Mouse (Mus musculus): ENCODE results near the gene Ripply2.
"Not testable (repeated sequence)": the region's sequence is repeated elsewhere in the genome, so short reads cannot be mapped to it uniquely, and the experiment has no call there.

The Ripply2 gene

DNA sequence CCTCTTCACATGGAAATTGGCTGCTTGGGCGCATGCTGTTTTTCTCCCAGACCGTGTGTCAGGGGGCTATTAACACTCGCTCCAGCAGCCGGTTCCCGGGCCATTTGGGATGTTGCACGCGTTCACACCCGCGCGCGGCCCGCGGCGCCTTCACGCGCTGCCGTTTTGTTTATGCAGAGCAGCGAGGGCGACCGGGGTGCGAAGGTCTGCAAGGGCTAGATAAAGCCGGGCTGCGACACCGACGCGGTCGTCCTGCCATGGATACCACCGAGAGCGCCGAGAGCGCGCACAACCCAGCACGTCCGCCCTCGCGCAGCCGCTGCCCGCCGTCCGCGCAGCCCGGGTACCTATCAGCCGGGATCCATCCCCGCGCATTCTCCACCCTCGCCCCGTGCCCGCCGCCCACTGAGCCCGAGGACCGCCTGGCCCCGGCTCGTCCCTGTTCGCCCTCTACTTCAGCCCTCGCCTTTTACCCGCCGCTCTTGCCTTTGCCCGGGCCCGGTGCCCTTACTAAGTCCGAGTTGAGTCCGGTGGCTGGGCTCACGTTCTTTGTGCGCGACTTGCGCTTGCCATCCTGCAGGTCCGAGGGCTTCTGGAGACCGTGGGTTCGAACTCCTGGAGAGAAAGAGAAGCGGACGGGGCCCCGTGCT is at the start of gene Ripply2:
Gene Ripply2, plus strand, starts transcription at position 250 of the 650 bp plus-strand sequence.
- DNase-seq (ENCODE audit: low spot score) = peak; percentile 42

DNA sequence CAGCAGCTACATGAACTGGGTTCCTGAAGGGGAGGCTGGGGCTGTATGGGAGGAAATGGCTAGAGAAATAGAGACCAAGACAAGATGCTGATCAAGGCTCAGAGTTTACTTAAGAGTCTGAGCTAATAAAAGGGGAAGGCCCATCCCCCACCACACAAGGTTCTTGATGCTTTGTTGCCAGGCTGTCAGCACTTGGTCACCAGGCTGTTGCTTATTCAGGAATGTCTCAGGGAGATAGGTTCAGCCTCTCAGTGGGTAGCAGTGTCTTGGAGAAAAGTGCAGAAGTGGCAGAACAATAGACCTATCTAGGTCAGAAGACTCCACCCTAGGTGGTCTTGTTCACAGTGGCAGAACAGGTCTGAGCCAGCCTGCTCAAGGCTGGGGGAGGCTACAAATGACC is 42.9 kb upstream of the Ripply2 start:
- DNase-seq (ENCODE audit: low spot score) = not testable (repeated sequence)

DNA sequence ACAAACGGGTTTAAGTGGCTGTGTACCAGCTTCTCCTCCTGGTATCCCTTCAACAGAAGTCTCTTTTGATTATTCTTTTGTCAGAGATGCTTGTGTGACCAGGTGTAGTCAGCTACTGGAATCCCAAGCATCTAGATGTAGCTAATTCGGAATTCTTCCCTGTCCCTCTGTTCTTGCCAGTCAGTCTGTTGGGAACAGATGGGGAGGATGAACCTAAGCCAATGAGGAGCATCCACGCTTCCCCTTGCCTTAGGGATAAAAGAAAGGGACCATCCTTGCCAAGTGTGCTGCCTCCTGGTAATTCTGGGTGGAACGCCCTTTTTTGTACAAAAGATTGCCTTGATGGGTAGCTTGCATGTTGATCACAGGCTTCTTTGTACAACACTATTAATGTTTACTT is 41.8 kb upstream of the Ripply2 start:
- no peak for DNase-seq (ENCODE audit: low spot score)

DNA sequence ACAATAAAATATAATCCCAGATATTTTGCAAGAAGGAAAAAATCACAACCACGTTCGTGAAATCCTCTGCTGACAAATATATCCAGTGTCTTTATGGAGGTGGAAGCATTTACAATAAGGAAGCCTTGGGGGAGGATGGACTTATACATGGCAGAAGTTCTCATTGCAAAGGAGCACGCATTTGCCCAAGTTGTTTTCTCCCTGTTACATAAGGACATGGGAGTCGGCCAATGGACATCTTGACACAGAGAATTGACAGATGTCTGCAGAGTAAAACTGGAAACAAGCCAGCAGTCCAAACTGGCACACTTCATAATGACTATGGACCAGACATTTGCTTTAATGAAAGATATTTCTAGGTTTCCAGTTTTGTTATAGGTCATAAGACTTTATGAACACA is 38.4 kb upstream of the Ripply2 start:
- DNase-seq (ENCODE audit: low spot score) = no peak

DNA sequence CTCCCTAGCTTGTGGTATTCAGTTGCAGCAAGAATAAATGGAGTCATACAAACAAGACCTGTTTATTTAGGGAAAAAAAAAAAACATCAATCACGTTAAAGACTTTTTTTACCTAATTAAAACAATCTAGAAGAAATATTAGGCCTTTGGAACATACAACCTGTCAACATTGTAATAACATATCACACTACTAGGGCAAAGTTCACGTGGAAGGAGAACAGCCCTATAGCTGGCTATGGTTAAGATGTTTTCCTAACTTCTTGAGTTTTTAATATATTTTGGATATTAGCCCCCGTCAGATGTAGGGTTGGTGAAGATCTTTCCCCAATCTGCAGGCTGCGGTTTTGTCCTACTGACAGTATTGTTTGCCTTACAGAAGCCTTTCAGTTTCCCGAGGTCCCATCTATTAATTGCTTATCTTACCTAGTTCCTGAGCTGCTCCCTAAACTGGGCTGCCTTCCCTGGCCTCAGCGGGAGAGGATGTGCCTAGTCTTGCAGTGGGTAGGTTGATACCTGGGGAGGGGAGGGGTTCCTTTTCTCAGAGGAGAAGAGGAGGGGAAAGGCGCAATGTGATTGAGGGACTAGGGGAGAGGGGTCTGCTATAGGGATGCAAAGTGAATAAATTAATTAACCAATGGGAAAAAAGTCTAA is 37.0 kb upstream of the Ripply2 start:
- no peak for DNase-seq (ENCODE audit: low spot score)

DNA sequence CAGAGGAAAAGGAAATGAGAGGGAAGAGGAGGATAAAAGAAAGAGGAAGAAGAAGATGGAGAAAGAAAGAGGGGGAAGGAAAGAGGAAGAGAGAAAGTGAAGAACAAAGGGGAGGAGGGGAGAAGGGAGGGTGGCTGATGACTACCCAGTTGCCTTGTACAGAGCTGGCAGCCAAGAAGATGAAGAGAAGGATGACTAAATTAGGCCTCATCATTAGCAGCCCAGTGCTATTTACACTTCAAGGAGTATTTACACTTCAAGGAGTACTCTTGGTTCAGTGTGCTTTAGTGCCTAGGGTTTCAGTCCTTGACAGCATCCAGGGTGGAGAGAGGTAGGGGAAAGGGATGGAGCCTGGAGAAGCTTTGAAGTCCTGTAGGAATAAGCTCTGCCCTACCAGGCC is 35.3 kb upstream of the Ripply2 start:
- DNase-seq (ENCODE audit: low spot score) = no peak

DNA sequence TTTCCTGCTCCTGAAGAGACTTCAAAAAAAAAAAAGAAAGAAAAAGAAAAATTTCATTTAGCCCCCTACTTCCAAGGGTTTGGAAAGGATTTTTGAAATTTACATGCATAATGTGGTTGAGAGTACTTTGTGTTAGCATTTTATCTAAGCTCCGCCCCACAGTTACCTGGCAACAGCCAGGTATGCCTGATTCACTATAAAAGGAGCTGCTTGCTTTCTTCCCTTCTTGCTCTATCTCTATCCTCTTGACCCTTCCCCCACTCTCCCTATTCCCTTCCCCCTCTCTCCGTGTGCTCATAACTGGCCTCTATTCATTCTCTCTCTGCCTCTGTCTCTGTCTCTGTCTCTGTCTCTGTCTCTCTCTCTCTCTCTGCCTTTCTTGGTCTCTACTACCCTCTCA is 34.4 kb upstream of the Ripply2 start:
- no peak for DNase-seq (ENCODE audit: low spot score)

DNA sequence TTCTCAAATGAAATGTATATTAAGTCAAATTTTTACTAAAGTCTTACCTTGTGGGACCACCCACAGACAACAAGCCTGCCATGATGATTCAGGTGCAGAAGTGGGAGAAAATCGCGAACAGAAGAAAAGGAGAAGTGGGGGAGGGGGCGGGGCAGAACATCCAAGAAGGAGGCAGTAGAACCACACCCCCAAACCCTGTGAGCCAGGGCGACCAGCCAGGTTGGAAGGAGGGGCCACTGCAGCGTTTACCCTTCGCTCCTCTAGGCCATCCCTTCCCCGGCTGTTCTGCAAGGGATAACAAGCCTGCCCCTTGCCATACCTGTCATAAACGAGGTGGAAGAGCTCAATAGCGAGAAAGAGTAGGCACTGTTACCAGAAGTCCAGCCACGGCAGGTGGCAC is 33.8 kb upstream of the Ripply2 start:
- DNase-seq (ENCODE audit: low spot score) = no peak

DNA sequence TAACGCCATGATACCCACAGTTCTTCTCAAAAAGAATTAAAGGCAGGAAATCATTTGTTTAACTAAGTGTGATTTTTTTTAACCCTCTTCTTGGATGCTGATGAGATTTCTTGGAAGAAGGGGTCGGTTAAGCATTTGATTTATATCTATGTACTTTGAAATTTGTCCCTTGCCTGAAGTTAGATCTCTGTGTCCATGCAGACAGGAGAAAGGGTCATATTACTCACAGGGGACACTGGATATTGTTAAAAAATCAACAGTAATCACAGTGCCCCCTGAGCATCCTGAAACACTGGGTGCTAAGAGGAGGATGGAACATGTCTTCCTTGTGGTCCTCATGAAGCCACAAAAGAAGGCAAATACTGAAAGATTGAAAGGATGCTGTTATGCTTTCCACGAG is 30.8 kb upstream of the Ripply2 start:
- DNase-seq (ENCODE audit: low spot score) = no peak

DNA sequence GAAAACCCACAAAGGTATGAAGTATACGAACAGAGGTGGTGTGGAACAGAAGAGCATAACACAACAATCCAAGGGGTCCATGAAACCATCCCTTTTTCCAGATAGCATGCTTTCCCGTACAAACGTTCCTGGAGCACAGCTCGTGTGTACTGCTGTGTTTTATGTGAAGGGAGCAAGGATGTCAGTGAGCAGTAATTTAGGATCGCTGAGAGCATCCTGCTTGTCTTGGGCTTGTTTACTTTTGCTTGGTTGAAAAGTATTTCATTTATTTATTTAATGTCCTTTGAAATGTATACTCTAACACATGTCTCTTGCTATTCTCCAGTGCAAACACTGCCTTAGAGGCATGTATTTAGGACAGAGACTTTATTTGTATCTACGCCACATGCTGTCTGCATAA is 30.2 kb upstream of the Ripply2 start:
- DNase-seq (ENCODE audit: low spot score) = no peak

DNA sequence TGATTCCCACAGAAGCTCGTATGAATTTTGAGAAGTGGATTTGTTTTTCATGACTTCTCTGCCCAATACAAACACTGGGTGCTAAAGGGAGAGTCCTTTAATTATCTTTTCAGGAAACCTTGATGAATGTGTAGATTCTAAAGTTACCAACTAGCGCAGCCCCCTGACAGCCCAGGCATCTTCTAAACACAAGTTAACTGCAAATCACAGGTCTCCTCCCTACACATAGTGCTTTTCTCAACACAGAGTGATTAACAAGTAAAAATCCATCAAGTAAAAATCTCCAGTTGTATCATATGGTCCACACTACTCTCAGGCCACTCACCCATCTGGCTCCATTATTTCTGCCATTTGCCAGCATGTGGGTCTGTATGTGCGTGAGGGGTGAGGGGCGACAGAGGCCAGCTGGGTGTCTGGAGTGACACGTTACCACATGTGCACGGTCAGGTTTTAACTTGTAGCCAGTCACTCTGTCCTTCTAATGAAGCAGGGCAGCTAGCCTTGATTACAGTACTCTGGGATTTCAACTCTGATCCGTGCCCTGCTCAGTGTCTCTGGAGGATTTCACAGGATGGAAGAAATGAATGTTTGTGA is 28.5 kb upstream of the Ripply2 start:
- no peak for DNase-seq (ENCODE audit: low spot score)

DNA sequence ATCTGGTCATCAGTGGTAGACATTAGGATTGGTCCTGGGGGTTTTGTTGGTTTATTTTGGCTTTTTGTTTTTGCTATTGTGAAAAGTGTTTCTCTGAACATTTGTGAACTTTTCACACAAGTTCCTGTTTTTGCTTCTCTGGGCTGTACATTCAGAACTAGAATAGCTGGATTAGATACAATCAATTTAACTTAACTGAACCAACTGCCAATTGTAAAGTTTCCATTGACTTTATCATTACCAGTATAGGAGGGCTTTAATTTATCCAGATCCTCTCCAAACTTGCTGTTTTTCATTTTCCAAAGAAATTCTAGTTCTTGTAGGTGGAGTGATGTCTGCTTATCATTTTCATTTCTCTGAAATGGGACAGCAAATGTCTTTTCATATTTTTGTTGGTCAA is 25.5 kb upstream of the Ripply2 start:
- no peak for DNase-seq (ENCODE audit: low spot score)

DNA sequence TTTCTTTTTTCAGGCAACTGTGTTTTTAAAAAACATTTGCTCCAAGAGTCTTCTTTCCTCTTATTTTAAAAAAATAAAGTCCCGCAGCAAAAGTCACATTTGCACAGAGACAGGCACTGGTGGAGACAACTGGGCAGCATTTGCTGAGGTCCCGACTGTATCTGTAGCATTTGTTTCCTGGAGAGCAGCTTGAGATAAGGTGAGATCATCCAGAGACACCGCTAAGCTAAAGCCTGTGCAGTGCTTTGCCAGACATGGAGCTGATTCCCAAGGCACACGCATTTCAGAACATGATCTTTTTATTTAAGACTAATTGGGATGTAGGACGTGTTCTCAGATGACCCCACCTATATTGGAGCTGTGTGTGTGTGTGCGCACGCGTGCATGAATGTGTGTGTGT is 23.6 kb upstream of the Ripply2 start:
- no peak for DNase-seq (ENCODE audit: low spot score)

DNA sequence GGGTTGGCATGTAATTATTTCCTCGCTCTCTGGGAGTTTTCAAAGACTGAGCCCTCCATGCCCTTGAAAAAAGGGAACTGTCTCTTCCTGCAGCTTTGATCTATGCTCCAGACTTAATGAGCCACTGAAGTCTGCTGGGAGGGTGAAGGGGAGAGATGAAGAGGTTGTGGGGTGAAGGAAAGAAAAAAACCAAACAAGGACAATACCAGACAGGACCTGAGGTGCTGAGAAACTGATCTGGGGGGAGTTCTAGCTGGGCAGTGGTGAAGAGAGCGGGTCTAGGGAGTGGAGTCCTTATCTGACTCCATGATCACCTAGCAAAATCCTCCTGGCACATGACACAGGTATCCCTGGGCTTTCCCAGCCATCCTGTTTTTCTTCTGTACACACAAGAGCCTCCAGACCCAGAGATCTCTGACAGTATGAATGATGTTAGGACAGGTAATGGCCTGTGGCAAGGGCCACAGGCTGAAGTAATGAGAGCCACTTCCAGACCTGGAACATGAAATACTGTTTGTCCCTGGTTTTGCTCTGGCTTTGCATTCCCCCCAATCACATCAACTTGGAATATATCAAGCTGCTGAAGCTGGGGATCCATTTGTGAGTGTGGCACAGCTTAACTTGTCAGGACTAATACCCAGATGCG is 18.2 kb upstream of the Ripply2 start:
- no peak for DNase-seq (ENCODE audit: low spot score)

DNA sequence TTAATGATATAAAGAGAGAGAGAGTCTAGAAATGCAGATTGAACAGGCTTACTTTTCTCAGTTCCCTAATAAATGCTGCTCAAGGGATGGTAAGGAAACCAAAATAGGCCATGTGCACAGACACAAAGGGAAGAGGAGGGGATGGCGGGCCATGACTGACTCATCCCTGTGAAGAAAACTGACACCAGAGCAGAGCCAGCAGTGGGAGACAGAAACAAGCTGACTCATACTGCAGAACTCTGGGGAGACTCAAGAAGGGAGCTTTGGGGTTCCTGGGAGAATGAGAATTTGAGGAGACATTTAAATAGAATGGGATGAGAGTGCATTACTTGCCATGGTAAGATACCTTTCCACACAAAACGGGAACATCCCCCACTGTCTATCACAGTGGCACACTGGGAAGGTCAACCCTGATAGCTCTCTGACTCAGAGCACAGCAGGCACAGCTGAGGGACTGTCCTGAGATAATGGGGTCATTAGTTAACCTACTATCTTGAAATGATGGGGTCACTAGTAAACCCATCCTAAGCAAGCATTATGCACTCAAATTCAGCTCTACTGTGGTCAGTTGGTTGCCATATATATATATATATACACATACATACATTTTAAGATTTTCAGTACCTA is 15.3 kb upstream of the Ripply2 start:
- no peak for DNase-seq (ENCODE audit: low spot score)

DNA sequence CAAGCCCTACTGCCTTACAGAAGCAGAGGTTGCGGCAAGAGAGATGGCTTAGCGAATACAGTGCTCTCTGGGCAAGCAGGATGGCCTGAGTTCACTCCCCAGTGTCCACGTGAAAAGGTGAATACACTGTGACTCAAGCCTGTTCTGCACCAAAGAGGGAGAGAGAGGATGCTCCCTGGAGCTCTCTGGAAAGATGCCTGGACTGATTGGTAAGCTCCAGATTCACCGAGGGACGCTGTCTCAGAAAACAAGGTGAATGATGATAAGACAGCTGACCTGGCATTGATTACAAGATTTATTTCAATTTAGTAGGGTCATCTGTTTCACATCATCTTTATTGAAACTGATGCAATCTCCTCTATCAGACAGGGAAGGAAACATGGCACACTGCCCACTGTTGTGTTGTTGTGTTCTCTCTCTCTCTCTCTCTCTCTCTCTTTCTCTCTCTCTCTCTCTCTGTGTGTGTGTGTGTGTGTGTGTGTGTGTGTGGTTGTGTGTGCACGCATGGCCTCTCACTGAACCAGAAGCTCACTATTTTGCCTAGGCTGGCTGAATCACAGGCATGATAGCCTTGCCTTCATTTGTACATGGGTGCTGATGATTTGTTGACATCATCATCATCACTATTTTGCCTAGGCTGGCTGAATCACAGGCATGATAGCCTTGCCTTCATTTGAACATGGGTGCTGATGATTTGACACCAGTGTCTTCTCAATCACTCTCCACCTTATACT is 10.5 kb upstream of the Ripply2 start:
- DNase-seq (ENCODE audit: low spot score) = no peak

DNA sequence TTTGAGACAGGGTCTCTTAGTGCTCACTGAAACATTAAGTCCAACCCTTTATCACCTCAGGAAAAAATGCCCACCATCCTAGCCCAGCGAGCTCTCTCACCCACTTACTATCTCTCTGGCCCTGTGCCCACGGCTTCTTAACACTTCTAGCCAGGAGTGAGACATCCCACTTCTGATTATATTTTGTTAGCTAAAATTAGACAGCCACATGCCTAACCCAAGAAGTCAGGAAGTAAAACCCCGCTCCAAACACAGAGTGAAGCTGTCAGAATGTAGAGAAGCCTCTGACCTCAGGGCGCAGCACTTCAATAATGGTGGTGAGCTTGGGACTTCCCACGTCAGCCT is 9.9 kb upstream of the Ripply2 start:
- no peak for DNase-seq (ENCODE audit: low spot score)

DNA sequence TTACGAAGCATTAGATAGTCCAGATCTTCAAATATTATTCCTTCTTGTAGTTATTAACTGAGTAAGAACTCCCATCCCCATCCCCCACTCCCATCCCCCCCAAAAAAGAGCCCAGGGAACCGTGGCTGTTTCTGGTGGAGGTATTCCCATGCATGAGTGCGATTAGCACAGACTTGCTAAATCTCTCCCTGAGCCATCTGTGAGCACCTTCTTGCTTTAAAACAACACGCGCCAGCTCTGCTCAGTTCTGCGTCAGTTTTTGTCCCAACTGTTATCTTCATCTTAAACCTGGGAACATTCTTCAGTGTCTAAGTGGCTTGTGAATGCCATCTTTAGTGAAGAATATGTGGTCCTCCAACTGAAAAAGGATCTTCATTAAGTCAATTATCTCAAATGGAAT is 6.8 kb upstream of the Ripply2 start:
- no peak for DNase-seq (ENCODE audit: low spot score)

DNA sequence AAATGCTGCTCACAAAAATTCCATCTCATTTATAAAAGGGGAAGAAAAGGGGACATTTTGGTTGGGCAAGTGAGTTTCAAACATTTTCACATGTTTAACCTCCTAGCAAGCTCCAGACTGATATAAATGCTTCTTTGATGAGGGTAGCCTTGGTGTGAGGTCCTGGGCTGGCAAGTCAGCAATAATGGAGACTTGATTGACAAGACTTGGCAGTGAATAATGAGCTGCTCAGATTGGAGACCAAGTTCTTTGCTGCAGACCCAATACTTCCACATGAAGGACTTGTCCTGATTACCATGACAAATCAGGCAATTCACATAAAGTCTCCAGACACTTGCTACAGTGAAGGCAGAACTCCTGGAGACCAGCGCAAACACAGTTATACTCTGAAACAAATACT is 6.4 kb upstream of the Ripply2 start:
- no peak for DNase-seq (ENCODE audit: low spot score)

DNA sequence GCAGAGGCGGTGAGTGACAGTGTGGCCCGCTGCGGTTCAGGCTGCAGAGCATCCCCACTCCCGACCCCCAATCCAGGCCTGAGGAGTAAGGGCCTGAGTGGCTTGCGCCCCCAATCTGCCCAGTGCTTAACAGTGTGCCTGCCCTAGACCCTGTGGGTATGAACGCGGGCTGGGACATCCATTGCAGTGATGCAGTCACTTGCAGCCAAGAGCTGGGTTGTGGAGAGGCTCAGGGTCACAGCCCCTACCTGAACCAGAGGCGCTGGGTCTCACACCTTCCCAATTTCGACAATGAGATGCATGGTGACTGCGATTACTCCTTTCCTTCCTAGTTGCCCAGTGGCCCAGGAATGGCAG is 579 bp downstream of the Ripply2 start:
- DNase-seq (ENCODE audit: low spot score) = no peak

DNA sequence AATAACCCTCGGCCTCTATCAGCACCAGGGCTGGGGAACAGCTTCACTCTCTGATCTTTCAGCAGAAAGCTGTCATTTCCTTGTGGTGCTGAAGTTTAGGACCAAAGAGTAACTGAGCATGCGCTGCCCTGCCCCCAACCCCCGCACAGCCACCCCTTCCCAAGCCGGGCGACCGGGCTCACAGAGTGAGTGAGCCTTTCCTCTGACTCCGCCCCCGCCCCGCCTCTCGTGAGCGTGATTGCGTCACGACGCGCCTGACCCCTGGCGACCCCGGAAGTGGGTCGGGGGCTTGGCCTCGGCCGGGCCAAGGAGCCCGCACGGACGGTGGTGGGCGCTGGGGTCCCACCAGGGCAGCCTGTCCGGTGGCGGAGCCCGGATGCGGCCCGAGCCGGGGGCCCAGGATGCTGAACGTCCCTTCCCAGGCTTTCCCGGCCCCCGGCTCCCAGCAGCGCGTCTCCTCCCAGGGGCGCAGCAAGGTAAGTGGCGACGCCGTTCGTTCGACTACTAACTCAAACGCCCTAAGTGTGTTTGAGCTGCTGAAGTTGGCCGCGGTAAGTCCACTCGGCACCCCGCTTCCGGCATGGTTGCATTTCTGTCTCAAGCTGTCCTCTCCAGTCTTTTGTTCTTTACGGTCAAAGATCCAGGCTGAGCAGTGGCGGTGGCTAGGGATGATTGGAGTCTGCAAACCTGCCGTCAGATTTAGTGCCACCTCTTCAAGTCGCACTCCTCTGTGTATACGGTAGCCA is 6.6 kb downstream of the Ripply2 start, which contains the start of gene Cyb5r4:
Gene Cyb5r4, plus strand, starts transcription at position 237 of the 746 bp plus-strand sequence.
- peak; percentile 99 for DNase-seq (ENCODE audit: low spot score)

All from testis, postnatal 10 days (tissue).